Mouse (Mus musculus) neural tube, embryonic 10.5 days (tissue): Measurements from ENCODE around the gene Hikeshi.

Experiments
- DNase-seq: peaks from one replicate; pipeline ENCODE4 v3.0.0-alpha.2; 2017; ENCODE audit warnings: low spot score; ENCODE audit errors: extremely low spot score

Hikeshi gene

DNA sequence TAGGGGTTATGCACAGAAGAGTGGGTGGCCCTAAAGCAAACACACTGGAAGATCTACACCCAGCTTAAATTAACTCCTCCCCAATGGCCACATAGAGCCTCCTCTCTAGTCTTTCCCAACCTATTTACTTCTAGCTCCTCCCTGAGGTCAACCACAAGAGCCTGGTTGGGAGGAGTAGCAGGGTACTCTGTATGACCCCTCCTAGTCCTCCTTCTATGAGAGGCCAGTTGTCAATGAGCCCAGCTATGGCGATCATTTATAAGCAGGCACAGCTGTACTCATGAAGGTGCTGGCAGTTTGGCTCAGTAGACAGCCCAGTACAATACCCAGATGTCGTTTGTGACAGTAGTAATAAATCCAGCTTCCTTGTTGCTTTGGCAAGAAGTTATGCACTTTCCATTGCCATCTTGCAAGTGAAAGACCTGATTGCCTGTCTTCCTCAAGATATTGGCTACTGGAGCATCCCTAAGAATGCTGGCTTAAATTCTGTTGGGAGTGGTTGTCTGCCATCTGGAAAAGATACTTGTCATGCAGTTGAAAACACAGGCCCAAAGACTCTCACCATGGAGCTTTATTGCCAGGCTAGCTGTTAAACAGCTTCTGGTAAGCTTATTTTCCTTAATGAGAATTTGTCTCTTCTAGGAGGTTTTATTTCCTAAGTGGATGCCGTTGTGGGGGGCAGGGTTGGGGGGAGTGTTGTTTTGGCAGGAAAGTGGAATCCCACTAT, 27.4 kb downstream of the Hikeshi start:
- DNase-seq = no peak

DNA sequence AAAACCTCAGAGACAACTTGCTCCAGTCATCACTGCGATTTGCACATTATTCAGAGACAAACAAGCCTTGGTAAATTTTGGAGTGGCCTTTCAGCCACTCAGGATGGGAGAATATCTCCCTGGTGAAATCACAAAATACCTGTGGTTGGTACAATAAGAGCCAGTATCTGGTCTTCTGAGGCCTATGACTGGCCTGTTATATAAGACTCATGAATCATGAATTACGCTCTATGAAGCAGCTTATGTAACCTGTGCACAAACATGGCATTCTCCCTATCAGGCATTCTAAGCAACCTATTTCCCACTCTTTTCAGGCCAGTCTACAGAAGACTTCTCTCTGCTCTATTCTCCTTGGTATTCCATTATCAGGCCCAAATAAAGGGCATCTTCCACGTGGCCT, 28.6 kb downstream of the Hikeshi start:
- no peak for DNase-seq

DNA sequence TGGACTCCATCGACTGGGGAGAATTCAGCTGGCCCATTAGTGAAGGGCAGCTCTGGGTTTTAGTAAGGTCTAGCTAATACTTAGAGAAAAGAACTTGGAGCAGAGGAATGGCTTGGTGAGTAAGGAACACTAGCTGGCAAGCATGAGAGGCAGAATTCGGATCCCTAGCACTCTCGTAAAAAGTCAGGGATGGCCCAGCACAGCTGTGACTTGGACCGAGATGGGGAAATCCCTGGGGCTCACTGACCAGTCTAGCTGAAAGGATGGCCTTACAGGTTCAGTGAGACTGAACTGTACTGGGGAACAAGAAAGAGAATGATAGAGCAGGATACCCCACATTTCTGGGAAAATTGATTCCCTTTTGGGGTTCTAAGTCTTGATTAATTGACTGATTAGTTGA, 31.3 kb downstream of the Hikeshi start:
- DNase-seq = no peak

DNA sequence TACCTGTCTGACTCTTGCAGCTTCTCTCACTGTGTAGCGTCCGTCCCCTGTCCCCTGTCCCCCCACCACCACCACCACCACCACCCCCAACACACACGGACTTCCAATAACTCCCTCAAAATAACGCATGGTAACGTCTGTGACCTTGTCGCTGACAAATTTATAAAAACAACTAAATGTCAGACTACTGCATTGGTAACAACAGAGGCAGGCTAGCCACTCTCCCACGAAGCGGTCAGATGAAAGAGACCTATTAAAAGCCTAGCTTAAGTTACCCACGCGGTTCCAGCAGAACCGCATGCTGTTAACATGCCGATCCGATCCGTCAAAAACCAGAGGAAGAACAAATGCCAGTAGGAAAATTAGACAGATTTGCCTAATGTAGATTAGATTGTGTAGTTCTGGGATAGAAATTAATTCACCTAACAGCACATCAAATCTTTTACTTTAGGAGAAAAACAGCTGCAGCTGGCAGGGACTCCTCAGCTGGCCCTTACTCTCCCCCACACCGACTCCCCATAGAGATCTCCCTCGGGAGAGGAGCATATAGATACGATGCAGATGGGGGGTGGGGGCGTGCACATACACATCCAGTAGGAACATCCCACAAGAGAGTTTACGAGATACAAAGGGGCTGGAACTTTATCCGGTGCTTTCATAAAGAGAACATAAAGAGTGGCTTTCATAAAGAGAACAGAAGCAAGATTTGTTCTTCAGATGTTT, 31.9 kb downstream of the Hikeshi start:
- no peak for DNase-seq

DNA sequence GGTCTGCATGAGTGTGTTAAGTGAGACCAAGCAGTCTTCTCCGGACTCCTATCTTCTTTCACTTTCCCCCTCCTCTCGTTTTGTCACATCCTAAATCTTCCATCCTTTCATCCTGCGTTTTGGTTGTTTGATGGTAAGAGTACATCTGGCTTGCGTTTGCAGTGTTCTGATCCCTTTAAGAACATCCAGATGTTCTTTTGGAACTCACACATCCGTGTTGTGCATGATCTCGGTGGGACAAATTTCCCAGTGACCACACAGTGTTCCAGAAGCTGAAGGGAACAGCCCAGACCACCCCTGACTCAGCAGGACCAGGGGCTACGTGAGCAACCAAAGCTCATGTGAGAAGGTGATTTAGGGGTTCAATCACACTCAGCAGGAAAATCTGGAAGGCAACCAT, 32.6 kb downstream of the Hikeshi start:
- DNase-seq = no peak

DNA sequence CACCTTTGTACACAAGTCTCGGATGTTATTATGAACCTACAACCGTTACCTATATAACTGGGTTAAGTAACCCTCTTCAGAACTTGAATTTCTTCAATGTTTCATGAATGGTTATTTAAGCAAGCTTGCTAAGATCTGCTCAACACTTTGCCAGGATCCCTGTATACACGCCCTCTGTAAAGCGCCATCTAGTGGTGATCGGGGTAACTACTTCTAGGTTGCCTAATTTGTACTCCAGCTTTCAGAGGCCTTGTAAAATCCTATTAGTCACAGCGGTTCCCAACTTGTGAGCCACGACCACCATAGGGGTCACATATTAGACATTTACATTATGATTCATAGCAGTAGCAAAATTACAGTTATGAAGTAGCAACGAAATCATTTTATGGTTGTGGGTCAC, 33.1 kb downstream of the Hikeshi start:
- peak; percentile 76 for DNase-seq

DNA sequence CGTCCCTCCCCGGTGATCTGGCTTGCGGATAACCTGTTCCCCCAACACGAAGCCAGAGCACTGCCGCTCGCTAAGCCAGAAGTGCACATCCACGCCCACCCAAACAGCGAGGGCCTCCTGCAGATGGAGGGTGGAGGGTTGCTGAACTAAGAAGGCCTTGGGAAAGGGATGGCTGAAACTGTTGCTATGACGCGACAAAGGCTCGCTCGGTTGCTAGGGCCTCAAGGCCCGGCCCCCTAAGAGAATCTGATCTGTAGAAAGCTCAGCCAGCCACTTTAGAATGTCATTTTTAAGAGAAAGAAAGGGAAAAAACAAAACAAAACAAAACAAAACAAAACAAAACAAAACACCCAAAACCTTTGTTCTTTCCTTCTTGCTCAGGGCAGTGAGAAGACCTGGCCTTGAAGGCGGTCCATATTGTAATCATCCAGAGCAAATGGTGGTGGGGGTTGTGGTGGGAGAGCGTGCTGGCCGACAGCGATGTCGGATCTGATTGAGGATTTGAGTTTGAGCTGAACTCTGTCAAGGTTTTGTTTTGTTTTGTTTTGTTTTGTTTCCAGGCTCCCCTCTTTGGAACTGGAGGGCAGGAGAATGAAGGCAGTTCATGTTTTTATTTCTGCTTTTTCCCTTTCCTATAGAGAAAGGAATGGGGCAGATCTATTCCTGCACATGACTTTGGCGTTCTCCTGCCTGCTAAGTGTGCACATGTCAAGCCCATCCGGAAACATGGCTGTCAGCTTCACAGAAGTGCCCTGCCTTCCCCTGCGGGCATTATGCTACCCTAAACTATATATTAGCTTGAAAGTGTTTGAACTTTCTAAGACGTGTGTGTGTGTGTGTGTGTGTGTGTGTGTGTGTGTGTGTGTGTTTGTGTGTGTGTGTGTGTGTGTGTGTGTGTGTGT, 37.3 kb downstream of the Hikeshi start, which contains the start of gene Ccdc81:
Gene Ccdc81, minus strand, starts transcription at position 188 of the 902 bp plus-strand sequence.
- peak; percentile 21 for DNase-seq

DNA sequence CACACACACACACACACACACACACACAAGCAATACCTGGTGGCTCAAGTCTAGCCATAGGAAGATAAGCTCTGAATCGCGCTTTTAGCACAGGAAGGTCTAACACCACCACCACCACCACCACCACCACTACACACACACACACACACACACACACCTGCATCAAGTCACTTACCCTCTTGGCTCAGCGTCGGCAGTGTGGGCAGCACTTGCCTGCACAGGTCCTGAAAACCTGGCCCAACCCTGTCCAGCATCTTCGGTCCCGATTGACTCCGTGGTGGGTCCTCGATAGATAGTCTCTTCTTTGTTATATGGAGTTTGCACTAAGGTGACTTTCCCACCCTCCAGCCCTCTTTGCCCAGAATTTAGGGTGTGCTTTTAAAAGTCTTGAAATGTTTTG, 38.0 kb downstream of the Hikeshi start:
- DNase-seq = no peak

DNA sequence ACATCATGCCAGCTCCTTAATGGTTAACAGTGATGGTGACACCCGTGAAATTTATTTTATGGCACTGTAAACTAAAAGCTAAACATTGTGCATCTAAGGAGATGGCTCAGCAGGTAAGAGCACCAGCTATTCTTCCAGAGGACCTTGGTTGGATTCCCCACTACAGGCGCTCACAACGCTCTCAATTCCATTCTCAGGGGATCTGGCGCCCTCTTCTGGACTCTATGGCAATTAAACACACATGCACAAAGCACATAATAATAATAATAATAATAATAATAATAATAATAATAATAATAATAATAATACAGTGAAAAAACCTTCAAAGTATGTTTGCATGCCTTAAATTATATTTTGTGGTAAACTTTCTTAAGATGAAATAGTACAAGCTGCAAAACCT, 49.1 kb downstream of the Hikeshi start:
- no peak for DNase-seq

DNA sequence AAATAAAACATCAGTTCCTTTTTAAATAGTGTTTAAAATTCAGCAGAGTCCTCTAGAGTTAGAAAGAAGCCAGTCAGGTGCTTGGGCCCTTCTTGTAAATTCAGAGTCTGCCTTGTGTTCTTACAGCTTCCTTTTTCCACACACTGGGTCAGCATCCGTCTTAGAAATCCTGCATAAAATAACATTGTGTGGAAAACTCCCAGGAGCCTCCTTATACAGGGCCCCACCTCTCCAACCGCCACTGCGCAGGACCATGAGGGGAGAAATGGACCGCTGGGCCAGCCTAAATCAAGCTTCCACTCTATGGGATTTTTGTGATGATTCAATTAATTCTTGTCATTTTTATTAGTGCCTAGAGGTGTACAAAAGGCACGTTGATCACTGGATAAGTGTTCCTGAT, 49.6 kb downstream of the Hikeshi start:
- no peak for DNase-seq

DNA sequence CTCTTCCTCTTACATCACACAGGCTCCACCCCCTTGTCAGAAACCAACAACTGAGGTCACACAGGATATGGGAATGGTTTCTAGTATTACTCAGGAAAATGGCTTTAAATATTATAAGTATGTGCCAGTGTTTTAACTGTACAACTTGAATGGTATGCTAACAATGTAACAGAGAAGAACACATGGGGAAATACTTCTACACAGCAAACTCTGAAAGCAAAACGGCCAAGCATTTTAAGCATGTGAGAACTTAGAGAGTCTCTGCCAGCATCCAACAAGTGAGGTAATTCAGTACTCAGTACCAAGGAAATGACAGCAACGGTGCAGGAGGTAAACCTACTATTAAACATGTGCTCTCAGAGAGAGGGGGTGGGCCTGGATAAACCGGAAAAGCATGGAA, 56.5 kb downstream of the Hikeshi start:
- DNase-seq = no peak

DNA sequence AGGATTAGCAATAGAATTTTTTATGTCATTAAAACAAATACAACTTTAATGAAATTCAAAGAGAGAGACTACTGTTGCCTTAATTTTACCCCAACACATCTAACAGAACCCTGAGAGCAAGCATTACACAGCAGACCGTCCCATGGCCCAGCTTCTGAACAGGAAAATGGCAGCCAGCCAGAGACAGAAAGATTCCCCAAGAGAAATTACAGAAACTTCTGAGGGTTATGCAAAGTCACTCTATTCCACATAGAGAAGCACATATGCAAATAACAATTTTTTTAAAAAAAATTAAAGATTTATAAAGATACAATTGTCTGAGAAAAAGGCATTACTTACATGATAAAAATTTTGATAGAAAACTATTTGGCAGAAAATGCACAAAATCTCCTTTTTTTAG, 61.3 kb downstream of the Hikeshi start:
- DNase-seq = no peak
